19 mouse cellular contexts compared by ENCODE assay signal in the genomic region with DNA sequence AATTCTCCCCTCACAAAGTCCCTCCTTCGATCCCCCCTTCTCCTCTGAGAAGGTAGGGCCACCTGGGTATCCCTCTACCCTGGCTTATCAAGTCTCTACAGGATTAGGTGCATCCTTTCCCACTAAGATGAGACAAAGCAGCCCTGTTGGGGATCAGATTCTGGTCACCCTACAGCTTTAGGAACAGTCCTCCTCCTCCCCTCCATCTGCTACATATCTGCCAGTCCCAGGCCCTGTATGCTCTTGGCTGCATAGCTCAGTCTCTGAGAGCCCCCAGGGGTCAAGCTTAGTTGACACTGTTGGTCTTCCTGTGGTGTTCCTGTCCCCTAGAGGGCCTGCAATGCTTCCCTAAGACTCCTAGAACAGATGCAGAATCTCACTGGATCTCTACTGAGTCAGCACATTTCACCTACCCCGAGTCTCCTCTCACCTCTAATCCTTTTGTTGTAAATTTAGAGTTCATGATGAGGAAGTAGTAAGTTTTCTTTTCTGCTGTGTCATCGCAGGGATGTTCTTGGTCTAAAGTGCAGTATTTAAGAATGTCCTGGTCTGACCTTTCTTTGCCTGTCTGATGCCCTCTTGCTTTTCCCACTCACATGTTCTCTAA. TPM values are rescaled to one million over a fixed set of nuclear protein-coding genes. Genes with fewer than 3 reads are reported as not detected.
DNase-seq lines count a peak whose midpoint lies in the region; ATAC-seq and TF ChIP-seq lines count a peak whose summit lies in the region.
"Had no signal": no experiment of that assay in that cellular context is flagged by ENCODE, and none has a peak within 500 bp of the region (broad histone marks: within the 10 kb centered on the region; RNA-seq: fewer than 3 reads in every experiment).

No protein-coding gene starts in this region.

- H3K27me3 ChIP-seq in liver, adult 2 months (ENCODE audit: control insufficient read depth, insufficient read depth, low read length), result no peaks in the 10 kb centered on the region
- H3K27me3 ChIP-seq in liver, embryonic 12.5 days (replicated peaks), result no peaks in the 10 kb centered on the region
- H3K27me3 ChIP-seq in MEL (ENCODE audit: control insufficient read depth in 1 of 2, insufficient read depth in 2 of 2, low read length in 2 of 2), result no peaks in the 10 kb centered on the region
- H3K27me3 ChIP-seq: embryonic facial prominence, embryonic 15.5 days; forebrain, embryonic 15.5 days; liver, embryonic 15.5 days; neural tube, embryonic 15.5 days had no signal

- peak; percentile 18 for DNase-seq in liver, adult 2 months (ENCODE audit: extremely low read depth, low read depth, low spot score)
- peak; percentile 67 for DNase-seq in MEL (ENCODE audit: low read depth, low spot score)
- no peak for DNase-seq in layer of hippocampus, postnatal 25 days (ENCODE audit: extremely low spot score in 1 of 2, low spot score in 1 of 2)
- DNase-seq in thymus, postnatal 0 days (ENCODE audit: low spot score), result no peak
- DNase-seq: adrenal gland, postnatal 25 days; cerebellum, postnatal 25 days; gastrocnemius, postnatal 14 days; lung, postnatal 36 days had no signal

- no peak for TF ChIP-seq POLR2A in liver, adult 2 months (IDR thresholded peaks at IDR 0.05; ENCODE audit: extremely low read depth, insufficient read depth, low read length)
- TF ChIP-seq POLR2A in MEL (IDR thresholded peaks at IDR 0.05; ENCODE audit: control insufficient read depth in 1 of 2, insufficient read depth in 1 of 2, low read depth in 1 of 2, low read length in 2 of 2, poor library complexity in 1 of 2), result no peak

- no peak for TF ChIP-seq RAD21 in MEL (IDR thresholded peaks at IDR 0.05; ENCODE audit: low read depth, low read length)

- no peaks in the 10 kb centered on the region for H3K9me3 ChIP-seq in liver, embryonic 12.5 days (replicated peaks)
- no peaks in the 10 kb centered on the region for H3K9me3 ChIP-seq in MEL (replicated peaks; ENCODE audit: insufficient read depth, low read length)
- H3K9me3 ChIP-seq: embryonic facial prominence, embryonic 15.5 days; forebrain, embryonic 15.5 days; hindbrain, embryonic 10.5 days; liver, embryonic 15.5 days; neural tube, embryonic 15.5 days had no signal

- H3K4me3 ChIP-seq in liver, adult 2 months (ENCODE audit: insufficient read depth, low read depth, low read length), result no peak overlapping the region
- no peak overlapping the region for H3K4me3 ChIP-seq in liver, embryonic 12.5 days
- H3K4me3 ChIP-seq in MEL (ENCODE audit: control insufficient read depth in 1 of 2, insufficient read depth in 1 of 2, low read depth in 2 of 2, low read length in 2 of 2), result 0 out of 4 replicates have a peak overlapping the region, but pooled peaks of 1 of the 2 experiments have one; percentile 9
- H3K4me3 ChIP-seq: embryonic facial prominence, embryonic 15.5 days; forebrain, embryonic 15.5 days; hindbrain, embryonic 10.5 days; liver, embryonic 15.5 days; neural tube, embryonic 15.5 days had no signal

- H3K4me2 ChIP-seq in liver, embryonic 12.5 days, result no peak overlapping the region
- H3K4me2 ChIP-seq: embryonic facial prominence, embryonic 15.5 days; forebrain, embryonic 15.5 days; heart, embryonic 11.5 days; liver, embryonic 15.5 days; neural tube, embryonic 15.5 days had no signal

- H3K79me2 ChIP-seq in liver, adult 2 months (ENCODE audit: control insufficient read depth, insufficient read depth, low read length), result no peaks in the 10 kb centered on the region
- H3K79me2 ChIP-seq in MEL (ENCODE audit: control insufficient read depth, insufficient read depth, low read length, poor library complexity), result no peaks in the 10 kb centered on the region

- H3K27ac ChIP-seq in liver, adult 2 months (replicated peaks; ENCODE audit: insufficient read depth, low read depth, low read length), result no peak overlapping the region
- no peak overlapping the region for H3K27ac ChIP-seq in liver, embryonic 12.5 days
- H3K27ac ChIP-seq in MEL (ENCODE audit: control insufficient read depth, low read depth, low read length), result peak overlapping the region; percentile 3; the same call in 1 of the 2 replicates
- H3K27ac ChIP-seq: embryonic facial prominence, embryonic 15.5 days; forebrain, embryonic 15.5 days; hindbrain, embryonic 10.5 days; liver, embryonic 15.5 days; neural tube, embryonic 15.5 days had no signal

- TF ChIP-seq EP300 in MEL (IDR thresholded peaks at IDR 0.05; ENCODE audit: low read depth in 1 of 2, low read length in 2 of 2), result no peak

- H3K9ac ChIP-seq in liver, adult 2 months (ENCODE audit: low read depth, low read length), result no peak overlapping the region
- no peak overlapping the region for H3K9ac ChIP-seq in liver, embryonic 12.5 days
- no peak overlapping the region for H3K9ac ChIP-seq in MEL (ENCODE audit: control insufficient read depth, low read depth, low read length, poor library complexity, severe bottlenecking)
- H3K9ac ChIP-seq: embryonic facial prominence, embryonic 15.5 days; forebrain, embryonic 15.5 days; liver, embryonic 15.5 days; neural tube, embryonic 15.5 days had no signal

- no peak for ATAC-seq in liver, embryonic 12.5 days
- peak; percentile 39; the same call in 1 of the 2 replicates for ATAC-seq in erythroblast, adult 5-6 weeks (replicated peaks; ENCODE audit: low FRiP score, poor library complexity, severe bottlenecking)
- peak; percentile 69 for ATAC-seq in neutrophil, adult 5-6 weeks (ENCODE audit: extremely low read depth, insufficient number of reproducible peaks, low FRiP score, poor library complexity, severe bottlenecking)
- ATAC-seq: forebrain, embryonic 15.5 days; intestine, embryonic 16.5 days; midbrain, embryonic 16.5 days had no signal

- H3K36me3 ChIP-seq in liver, adult 2 months (ENCODE audit: control insufficient read depth, insufficient read depth, low read length), result peaks cover 3% of the 10 kb centered on the region; the same call in 1 of the 2 replicates
- no peaks in the 10 kb centered on the region for H3K36me3 ChIP-seq in liver, embryonic 12.5 days
- peaks cover 0 to 5% of the 10 kb centered on the region in 2 experiments; a peak in 3 of 4 replicates for H3K36me3 ChIP-seq in MEL (ENCODE audit: control insufficient read depth in 1 of 2, insufficient read depth in 2 of 2, low read length in 2 of 2)
- H3K36me3 ChIP-seq: embryonic facial prominence, embryonic 15.5 days; forebrain, embryonic 15.5 days; hindbrain, embryonic 10.5 days; liver, embryonic 15.5 days; neural tube, embryonic 15.5 days had no signal

- TF ChIP-seq CTCF in liver, adult 2 months (IDR thresholded peaks at IDR 0.05; ENCODE audit: low read depth, low read length), result no peak
- no peak for TF ChIP-seq CTCF in MEL (IDR thresholded peaks at IDR 0.05 in 2 of 3, conservative IDR thresholded peaks at IDR 0.05 in 1 of 3; ENCODE audit: control insufficient read depth in 1 of 3, insufficient read depth in 1 of 3, low read depth in 2 of 3, low read length in 3 of 3, poor library complexity in 1 of 3, severe bottlenecking in 1 of 3)

- peaks cover 2% of the 10 kb centered on the region for H3K4me1 ChIP-seq in liver, adult 2 months (ENCODE audit: control insufficient read depth, insufficient read depth, low read length)
- no peaks in the 10 kb centered on the region for H3K4me1 ChIP-seq in liver, embryonic 12.5 days
- peaks cover 6 to 10% of the 10 kb centered on the region in 2 experiments for H3K4me1 ChIP-seq in MEL (ENCODE audit: control insufficient read depth in 1 of 2, insufficient read depth in 2 of 2, low read length in 2 of 2)
- H3K4me1 ChIP-seq: embryonic facial prominence, embryonic 15.5 days; liver, embryonic 15.5 days; neural tube, embryonic 15.5 days had no signal

- WGBS in liver, adult 2 months, result 59% methylated on average over 3 of the region's 3 CpGs
- WGBS in liver, embryonic 12.5 days (ENCODE audit: insufficient replicate concordance), result 35% methylated on average over 3 of the region's 3 CpGs

TF ChIP-seq in MEL, 35 proteins besides CTCF, POLR2A, EP300 and RAD21:
- TF ChIP-seq MAFK (IDR thresholded peaks at IDR 0.05; ENCODE audit: borderline replicate concordance, low read depth, low read length) (peak; percentile 79), MXI1 (IDR thresholded peaks at IDR 0.05; ENCODE audit: low read depth, low read length) (no peak)

RNA-seq across cellular contexts. Expression of a gene that starts 21.0 kb away (rescaled TPM):
- 3.0 and 4.9 TPM in 2 replicates for total RNA-seq in liver, adult 2 months (2014; rRNA removed)
- 4.0 TPM in 2 replicates for polyA plus RNA-seq in liver, adult 2 months (2012; rRNA removed)
- 1.8 and 2.0 TPM in 2 replicates for polyA plus RNA-seq in liver, embryonic 12.5 days (2016; fragmentation: Nextera tagmentation; extraction: Ambion mirVana)
- 6.2 and 9.0 TPM in 2 replicates for total RNA-seq in MEL (2012; rRNA removed)
- 10 to 100 TPM in 1 of 2 experiments, not detected in 1; 17.9 TPM for polyA plus RNA-seq in MEL (2012; ENCODE audit: insufficient read depth in 1 of 2, insufficient read length in 2 of 2, low read depth in 1 of 2, low replicate concordance in 2 of 2, missing spikeins in 1 of 2)
- 29.8 and 37.0 TPM in 2 replicates for total RNA-seq in erythroblast, adult 5-6 weeks (2015; ENCODE audit: low replicate concordance)
- 13.7 and 21.0 TPM in 2 replicates for total RNA-seq in erythroblast, adult 5-6 weeks (2017; ENCODE audit: low replicate concordance)
- total RNA-seq in neutrophil, adult 5-6 weeks (2017), result 12.0 and 12.4 TPM in 2 replicates
- 10 to 100 TPM in 1 of 2 experiments, 1 to 10 TPM in 1; 8.3 to 12.0 TPM for total RNA-seq in layer of hippocampus, postnatal 25 days (2021)
- 1.8 and 1.9 TPM in 2 replicates for polyA plus RNA-seq in thymus, postnatal 0 days (2015; fragmentation: Nextera tagmentation; extraction: Ambion mirVana)

RNA-seq across cellular contexts. Expression of a gene that starts 39.0 kb away (rescaled TPM):
- total RNA-seq in liver, adult 2 months (2014; rRNA removed), result 21.0 and 27.9 TPM in 2 replicates
- 6.0 and 7.4 TPM in 2 replicates for polyA plus RNA-seq in liver, adult 2 months (2012; rRNA removed)
- polyA plus RNA-seq in liver, embryonic 12.5 days (2016; fragmentation: Nextera tagmentation; extraction: Ambion mirVana), result 3.1 and 3.2 TPM in 2 replicates
- 11.4 and 12.8 TPM in 2 replicates for total RNA-seq in MEL (2012; rRNA removed)
- polyA plus RNA-seq in MEL (2012; ENCODE audit: insufficient read depth in 1 of 2, insufficient read length in 2 of 2, low read depth in 1 of 2, low replicate concordance in 2 of 2, missing spikeins in 1 of 2), result 10 to 100 TPM; 41.5 to 71.9 TPM
- total RNA-seq in erythroblast, adult 5-6 weeks (2015; ENCODE audit: low replicate concordance), result 26.3 and 28.8 TPM in 2 replicates
- 39.8 and 51.7 TPM in 2 replicates for total RNA-seq in erythroblast, adult 5-6 weeks (2017; ENCODE audit: low replicate concordance)
- 28.4 and 29.7 TPM in 2 replicates for total RNA-seq in neutrophil, adult 5-6 weeks (2017)
- 1 to 10 TPM; 1.2 to 2.1 TPM for total RNA-seq in layer of hippocampus, postnatal 25 days (2021)
- polyA plus RNA-seq in thymus, postnatal 0 days (2015; fragmentation: Nextera tagmentation; extraction: Ambion mirVana), result 10.7 and 11.4 TPM in 2 replicates

Comparison
In these comparisons a context has a peak if more than half of its experiments do, and no peak if none do; other contexts are left out.
1. DNase-seq: peak in liver, adult 2 months (single experiment) and MEL (single experiment); none in layer of hippocampus, postnatal 25 days (0 of 2) and thymus, postnatal 0 days (single experiment).